Mouse (Mus musculus) retina, postnatal 7 days (tissue): ENCODE results near the gene Usp36.

Experiments used
- DNase-seq: peaks from one replicate; pipeline ENCODE4 v3.0.0-alpha.2; 2012; ENCODE audit warnings: low read depth, low spot score

Gene Usp36

GRCm38 (mm10) chr11:118223416-118224067 lies 66.5 kb downstream of the Usp36 start:
- DNase-seq, result no peak

GRCm38 (mm10) chr11:118222917-118223316 lies 67.1 kb downstream of the Usp36 start:
- no peak for DNase-seq

- no peak for DNase-seq
These were observed 67.6 kb downstream of the Usp36 start for GRCm38 (mm10) chr11:118222351-118222885.

GRCm38 (mm10) chr11:118220561-118221262 lies 69.3 kb downstream of the Usp36 start:
- DNase-seq, result no peak

- DNase-seq, result no peak
These were observed 71.0 kb downstream of the Usp36 start for GRCm38 (mm10) chr11:118219066-118219465.

- no peak for DNase-seq
These were observed 73.6 kb downstream of the Usp36 start for GRCm38 (mm10) chr11:118216468-118216867.

- no peak for DNase-seq
These were observed 74.1 kb downstream of the Usp36 start for GRCm38 (mm10) chr11:118215928-118216458.

- DNase-seq, result no peak
These were observed 77.4 kb downstream of the Usp36 start for GRCm38 (mm10) chr11:118212636-118213112.

- DNase-seq, result no peak
These were observed 78.1 kb downstream of the Usp36 start for GRCm38 (mm10) chr11:118211749-118212635.

GRCm38 (mm10) chr11:118210962-118211361 lies 79.1 kb downstream of the Usp36 start:
- DNase-seq, result no peak

GRCm38 (mm10) chr11:118210116-118210515 lies 79.9 kb downstream of the Usp36 start:
- DNase-seq, result no peak
